Mouse (Mus musculus) neural tube, embryonic 14.5 days (tissue): ENCODE data around the gene Rhot2. TPM values are rescaled to one million over a fixed set of nuclear protein-coding genes. Genes with fewer than 3 reads are reported as not detected.

Source experiments
- ATAC-seq: fragments of 200-750 bp; cut with Nextera tagmentation; 2 replicates; pipeline ENCODE4 v1.8.0; 2017; ENCODE audit warnings: low read depth, mild to moderate bottlenecking, moderate TSS enrichment, moderate library complexity
- H3K27ac ChIP-seq: fragments of 300-500 bp; sonication (generic); 2 replicates; pipeline ENCODE4 v1.5.1; 2014; ENCODE audit warnings: low read depth, mild to moderate bottlenecking, control low read depth, low read length, moderate library complexity, mixed read lengths
- H3K27me3 ChIP-seq: fragments of 300-500 bp; sonication (generic); 2 replicates; pipeline ENCODE4 v1.6.1; 2014; ENCODE audit warnings: low read length; ENCODE audit not compliant: control insufficient read depth, insufficient read depth
- H3K36me3 ChIP-seq: fragments of 300-500 bp; sonication (generic); 2 replicates; pipeline ENCODE4 v1.6.1; 2014; ENCODE audit warnings: low read length, mixed read lengths; ENCODE audit not compliant: control insufficient read depth, insufficient read depth
- H3K4me1 ChIP-seq: fragments of 300-500 bp; sonication (generic); 2 replicates; pipeline ENCODE4 v1.6.1; 2014; ENCODE audit warnings: low read length; ENCODE audit not compliant: control insufficient read depth, insufficient read depth
- H3K4me2 ChIP-seq: fragments of 300-500 bp; sonication (generic); 2 replicates; pipeline ENCODE4 v1.6.1; 2014; ENCODE audit warnings: mild to moderate bottlenecking, low read depth, low read length, control low read depth
- H3K4me3 ChIP-seq: fragments of 300-500 bp; sonication (generic); 2 replicates; pipeline ENCODE4 v1.5.1; 2014; ENCODE audit warnings: low read depth, low read length, control low read depth, mixed read lengths
- H3K9ac ChIP-seq: fragments of 300-500 bp; sonication (generic); replicated peaks from 2 replicates; pipeline ENCODE4 v1.6.1; 2014; ENCODE audit warnings: low read depth, mild to moderate bottlenecking, control low read depth, low read length, mixed read lengths
- H3K9me3 ChIP-seq: fragments of 300-500 bp; sonication (generic); 2 replicates; pipeline ENCODE4 v1.6.1; 2016; ENCODE audit warnings: low read length; ENCODE audit not compliant: control insufficient read depth
- WGBS: fragments of 180-500 bp; shearing (Covaris S2); extraction: QIAGEN DNeasy Blood & Tissue Kit; methylation state at CpG from one replicate; pipeline ENCODE4 v1.1.7; 2014; 5-methylcytosine and 5-hydroxymethylcytosine counted together
- polyA plus RNA-seq: library from polyadenylated mRNA; unstranded; fragments of >200 nt; fragmentation: Nextera tagmentation; extraction: Ambion mirVana; gene quantifications from 2 replicates; pipeline ENCODE4 v1.2.1, GENCODE M21; 2014

Rhot2 gene
- polyA plus RNA-seq, 1 experiment from 2014 or later: 10.4 TPM

- Histone ChIP-seq H3K4me2 (peak overlapping the region; percentile 89), H3K36me3 (no peaks in the 10 kb centered on the region), H3K4me1 (peaks cover 8% of the 10 kb centered on the region), H3K27me3 (no peaks in the 10 kb centered on the region), H3K4me3 (peak overlapping the region; percentile 60), H3K9me3 (no peaks in the 10 kb centered on the region), H3K27ac (peak overlapping the region; percentile 74), H3K9ac (peak overlapping the region; percentile 79)
- WGBS: 14% methylated on average over 6 of the region's 6 CpGs
- 0 out of 2 replicates have a peak, but pooled peaks have one; percentile 22 for ATAC-seq
Measured at GRCm38 (mm10) chr17:25861704-25862612, 17.3 kb upstream of the Rhot2 start.

GRCm38 (mm10) chr17:25860832-25861703 is 16.4 kb upstream of the Rhot2 start, which contains the start of gene Wdr90:
Wdr90 (minus strand) TSS chr17:25861501.
- Histone ChIP-seq H3K27me3 (no peaks in the 10 kb centered on the region), H3K9ac (peak within 1 kb of the TSS; percentile 79), H3K9me3 (no peaks in the 10 kb centered on the region), H3K4me2 (peak within 1 kb of the TSS; percentile 89), H3K36me3 (no peaks in the 10 kb centered on the region), H3K4me3 (peak within 1 kb of the TSS; percentile 60), H3K4me1 (peaks cover 8% of the 10 kb centered on the region), H3K27ac (peak within 1 kb of the TSS; percentile 74)
- WGBS: 4% methylated on average over 65 of the region's 65 CpGs
- ATAC-seq: peak; percentile 94

GRCm38 (mm10) chr17:25860229-25860628 is 15.6 kb upstream of the Rhot2 start:
- H3K4me2 ChIP-seq: no peak overlapping the region

GRCm38 (mm10) chr17:25843636-25844395 is 835 bp downstream of the Rhot2 start:
- peak overlapping the region; percentile 93 for H3K4me2 ChIP-seq
- peak overlapping the region; percentile 67 for H3K9ac ChIP-seq
- no peaks in the 10 kb centered on the region for H3K27me3 ChIP-seq
- H3K4me1 ChIP-seq: peaks cover 12% of the 10 kb centered on the region; the same call in 1 of the 2 replicates
- H3K4me3 ChIP-seq: peak overlapping the region; percentile 81
- WGBS: 4% methylated on average over 38 of the region's 38 CpGs
- H3K9me3 ChIP-seq: no peaks in the 10 kb centered on the region
- peaks cover 34% of the 10 kb centered on the region for H3K36me3 ChIP-seq
- H3K27ac ChIP-seq: peak overlapping the region; percentile 64
- peak; percentile 42 for ATAC-seq

More at GRCm38 (mm10) chr17:25860229-25860628, 15.6 kb upstream of the Rhot2 start:
- 95% methylated on average over 6 of the region's 6 CpGs for WGBS
- Histone ChIP-seq H3K4me1 (peaks cover 8% of the 10 kb centered on the region), H3K4me3 (no peak overlapping the region), H3K9me3 (no peaks in the 10 kb centered on the region), H3K27me3 (no peaks in the 10 kb centered on the region), H3K27ac (no peak overlapping the region), H3K36me3 (no peaks in the 10 kb centered on the region), H3K9ac (no peak overlapping the region)
- no peak for ATAC-seq

- no peak for ATAC-seq
- H3K36me3 ChIP-seq: peaks cover 34% of the 10 kb centered on the region
- no peak overlapping the region for H3K9ac ChIP-seq
- WGBS: 95% methylated on average over 4 of the region's 4 CpGs
- no peaks in the 10 kb centered on the region for H3K27me3 ChIP-seq
- no peaks in the 10 kb centered on the region for H3K9me3 ChIP-seq
- no peak overlapping the region for H3K27ac ChIP-seq
- H3K4me2 ChIP-seq: peak overlapping the region; percentile 93; the same call in 1 of the 2 replicates
- peaks cover 12% of the 10 kb centered on the region; the same call in 1 of the 2 replicates for H3K4me1 ChIP-seq
- peak overlapping the region; percentile 81; the same call in 1 of the 2 replicates for H3K4me3 ChIP-seq
Measured at GRCm38 (mm10) chr17:25843122-25843521, 1.5 kb downstream of the Rhot2 start.

GRCm38 (mm10) chr17:25842509-25842908 is 2.1 kb downstream of the Rhot2 start:
- Histone ChIP-seq H3K4me3 (no peak overlapping the region), H3K9ac (no peak overlapping the region), H3K27me3 (no peaks in the 10 kb centered on the region), H3K9me3 (no peaks in the 10 kb centered on the region), H3K27ac (no peak overlapping the region), H3K36me3 (peaks cover 32% of the 10 kb centered on the region), H3K4me2 (no peak overlapping the region), H3K4me1 (peaks cover 14% of the 10 kb centered on the region; the same call in 1 of the 2 replicates)
- WGBS: 90% methylated on average over 3 of the region's 3 CpGs
- no peak for ATAC-seq

GRCm38 (mm10) chr17:25841117-25841880 is 3.4 kb downstream of the Rhot2 start, which contains the start of gene Gm20683:
Gm20683 (minus strand) TSS chr17:25841763.
- no peak within 1 kb of the TSS for H3K9ac ChIP-seq
- no peaks in the 10 kb centered on the region for H3K27me3 ChIP-seq
- no peak for ATAC-seq
- H3K27ac ChIP-seq: no peak within 1 kb of the TSS
- no peak within 1 kb of the TSS for H3K4me3 ChIP-seq
- 95% methylated on average over 22 of the region's 22 CpGs for WGBS
- no peak within 1 kb of the TSS for H3K4me2 ChIP-seq
- H3K4me1 ChIP-seq: peaks cover 24% of the 10 kb centered on the region
- peaks cover 28% of the 10 kb centered on the region for H3K36me3 ChIP-seq
- H3K9me3 ChIP-seq: no peaks in the 10 kb centered on the region

- no peak overlapping the region for H3K4me3 ChIP-seq
- no peak overlapping the region for H3K27ac ChIP-seq
- WGBS: 93% methylated on average over 6 of the region's 6 CpGs
- no peak overlapping the region for H3K4me2 ChIP-seq
- H3K36me3 ChIP-seq: peaks cover 28% of the 10 kb centered on the region
- H3K4me1 ChIP-seq: peaks cover 32% of the 10 kb centered on the region
- H3K9ac ChIP-seq: no peak overlapping the region
- ATAC-seq: no peak
- no peaks in the 10 kb centered on the region for H3K9me3 ChIP-seq
- H3K27me3 ChIP-seq: no peaks in the 10 kb centered on the region
Measured at GRCm38 (mm10) chr17:25840519-25840918, 4.1 kb downstream of the Rhot2 start.
